Mouse (Mus musculus) kidney, postnatal 14 days (tissue): ENCODE results near the gene Snx3.

Experiments used
- DNase-seq: peaks from one replicate; pipeline ENCODE4 v3.0.0; 2022; ENCODE audit warnings: mixed read lengths

Gene Snx3

DNA sequence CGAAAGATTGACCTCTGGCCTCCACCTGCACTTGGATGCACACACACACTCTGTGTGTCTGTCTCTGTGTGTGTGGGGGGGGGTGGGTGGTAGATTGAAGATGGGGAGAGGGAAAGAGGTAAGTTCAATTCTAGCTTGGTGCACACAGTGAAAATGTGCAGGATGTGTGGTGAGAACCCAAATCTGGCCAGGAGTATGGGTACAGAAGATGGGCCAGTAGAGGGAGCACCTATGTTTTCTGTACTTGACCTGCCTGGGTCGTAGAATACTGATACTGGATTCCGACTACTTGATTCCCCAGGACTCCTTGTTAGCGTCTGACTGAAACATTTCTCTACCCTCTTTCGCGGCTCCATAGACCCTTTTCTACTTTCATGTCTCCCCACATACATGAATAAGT, 8.3 kb downstream of the Snx3 start:
- no peak for DNase-seq

DNA sequence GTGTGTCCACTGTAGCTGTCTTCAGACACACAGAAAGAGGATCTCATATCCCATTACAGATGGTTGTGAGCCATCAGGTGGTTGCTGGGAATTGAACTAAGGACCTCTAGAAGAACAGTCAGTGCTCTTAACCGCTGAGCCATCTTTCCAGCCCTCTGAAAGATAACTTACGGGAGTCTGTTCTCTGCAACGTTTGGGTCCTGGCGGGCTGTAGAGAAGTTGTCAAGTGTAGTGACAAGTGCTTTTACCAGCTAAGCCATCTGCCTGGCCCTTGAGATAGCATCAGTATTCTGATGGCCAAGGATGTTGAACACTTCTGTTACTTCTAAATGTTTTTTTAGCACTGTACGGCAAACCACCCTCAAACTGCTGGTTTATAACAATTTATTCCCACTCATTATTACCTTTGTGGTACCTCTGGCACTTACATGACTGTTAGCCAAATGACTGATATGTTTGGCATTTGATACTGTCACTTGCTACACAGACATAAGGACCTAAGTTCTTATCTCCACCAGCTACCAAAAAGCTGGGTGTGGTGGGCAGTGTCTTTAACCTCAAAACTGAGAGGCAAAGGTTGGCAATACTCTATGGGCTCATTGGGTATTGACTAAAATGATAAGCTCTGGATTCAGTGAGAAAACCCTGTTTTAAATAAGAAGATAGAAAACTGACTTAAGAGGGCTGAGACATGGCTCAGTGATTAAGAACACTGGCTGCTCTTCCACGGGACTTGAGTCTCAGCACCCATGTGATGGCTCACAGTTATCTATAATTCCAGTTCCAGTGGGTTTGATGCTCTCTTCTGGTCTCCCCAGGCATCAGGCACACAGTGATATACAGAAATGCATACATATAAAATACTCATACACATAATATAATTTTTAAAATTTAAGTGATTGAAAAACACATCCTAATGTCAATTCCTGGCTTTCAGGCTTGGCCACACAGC, 9.6 kb downstream of the Snx3 start:
- DNase-seq, result no peak

DNA sequence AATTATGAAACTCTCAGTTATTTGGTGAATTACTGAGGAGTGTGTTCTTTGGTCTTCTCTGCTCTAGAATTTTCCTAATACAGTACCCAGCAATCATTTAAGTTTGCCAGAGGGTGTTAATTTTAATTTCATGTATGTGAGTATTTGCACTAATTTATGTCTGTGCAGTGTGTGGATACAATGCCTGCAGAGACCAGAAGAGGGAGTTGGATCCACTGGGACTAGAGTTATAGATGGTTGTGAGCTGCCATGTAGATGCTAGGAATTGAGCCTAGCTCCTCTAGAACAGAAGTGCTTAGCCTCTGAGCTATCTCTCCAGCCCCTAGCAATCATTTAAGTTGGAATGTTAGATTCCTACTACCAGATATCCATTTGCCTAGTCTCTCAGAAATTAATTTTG, 12.3 kb downstream of the Snx3 start:
- no peak for DNase-seq

DNA sequence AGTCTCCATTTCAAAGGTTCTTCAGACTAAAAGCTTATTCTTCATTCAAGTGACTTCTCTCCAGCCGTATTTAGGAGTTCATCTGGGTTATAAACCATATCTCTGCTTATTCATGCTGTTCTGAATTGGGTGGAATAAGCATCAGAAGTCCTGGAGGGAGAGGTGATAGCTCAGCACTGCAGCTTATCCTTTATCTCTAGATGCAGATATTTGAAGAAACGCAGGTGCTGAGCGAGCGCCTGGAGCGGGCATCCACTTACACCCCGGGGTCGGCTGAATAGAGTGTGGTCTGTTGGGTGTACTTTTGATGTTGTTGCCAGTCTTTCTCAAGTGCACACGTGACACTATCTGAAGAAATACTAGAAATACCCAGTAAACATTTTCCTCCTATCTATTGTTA, 16.5 kb downstream of the Snx3 start:
- no peak for DNase-seq

DNA sequence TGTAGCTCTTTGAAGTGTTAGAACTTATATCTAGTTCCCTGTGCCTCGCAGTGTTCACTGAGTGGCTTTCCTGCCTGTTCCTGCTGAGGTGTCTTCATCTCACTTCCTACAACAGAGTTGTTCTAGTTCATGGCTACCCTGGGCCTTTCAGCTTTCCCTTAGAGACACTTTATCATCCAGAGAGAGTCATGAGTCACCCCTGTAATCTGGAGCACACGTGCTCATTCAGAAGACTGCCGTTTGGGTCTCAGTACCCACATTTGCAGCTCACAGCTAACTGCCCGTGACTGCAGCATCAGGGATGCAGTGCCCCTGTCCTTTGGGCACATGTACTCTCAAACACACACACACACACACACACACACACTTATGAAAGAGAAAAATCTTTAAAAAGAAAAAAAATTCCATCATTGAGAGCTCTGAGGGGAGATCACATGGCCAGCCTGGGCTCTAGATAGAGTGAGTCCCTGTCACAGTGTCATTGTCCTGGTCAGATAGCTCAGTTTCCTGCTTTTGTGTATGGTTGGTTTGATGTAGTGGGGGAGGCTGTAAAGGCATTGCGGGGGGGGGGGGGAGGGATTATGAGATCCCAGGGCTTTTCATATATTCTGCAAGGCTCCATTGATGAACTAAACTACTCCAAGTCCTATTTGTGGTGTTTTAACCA, 19.6 kb downstream of the Snx3 start:
- no peak for DNase-seq

DNA sequence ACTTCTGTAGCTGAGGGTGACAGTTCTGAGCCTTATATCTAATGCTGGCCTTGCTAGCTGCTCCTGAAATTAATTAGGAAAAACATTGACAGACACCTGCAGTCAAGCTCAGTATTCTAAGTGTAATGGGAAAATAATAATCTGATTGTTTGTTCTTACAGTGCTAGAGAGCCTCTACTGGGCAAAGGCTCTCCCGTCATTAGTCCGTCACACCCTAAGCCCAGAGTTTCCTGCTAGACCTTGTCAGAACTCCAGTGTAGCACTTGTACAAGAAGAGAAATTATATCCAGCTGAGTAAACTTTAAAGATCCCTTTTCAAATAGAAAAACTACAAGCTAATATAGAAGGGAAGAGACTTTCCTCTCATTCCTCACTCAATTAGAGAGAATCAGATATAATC, 21.1 kb downstream of the Snx3 start:
- no peak for DNase-seq

DNA sequence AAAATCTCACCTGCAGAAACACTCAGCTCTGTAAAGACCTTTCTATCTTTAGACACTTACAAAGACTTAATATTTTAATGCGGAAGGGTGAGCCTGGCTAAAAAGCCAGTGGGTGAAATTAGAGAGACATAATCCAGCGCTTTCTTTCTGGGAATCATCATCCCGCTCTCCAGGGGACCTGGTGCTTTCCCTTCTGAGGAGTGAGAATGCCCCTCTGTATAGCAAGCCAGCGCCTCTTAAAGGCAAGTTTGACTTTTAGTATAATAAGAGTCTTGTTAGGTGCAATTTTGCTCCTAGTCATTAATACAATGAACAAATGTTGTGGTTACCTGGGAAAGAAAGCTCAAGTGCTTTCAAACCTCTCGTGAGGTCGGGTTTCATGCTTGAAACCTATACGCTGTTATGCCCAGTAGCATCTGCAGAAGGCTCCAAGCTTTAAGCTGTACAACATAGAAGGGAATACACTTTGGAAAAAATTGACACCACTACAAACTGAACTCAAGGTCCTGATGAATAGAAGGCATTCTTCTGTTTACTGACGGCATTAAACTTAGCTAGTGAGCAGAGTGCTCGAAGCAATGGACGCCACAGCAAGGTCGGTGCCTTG, 21.8 kb downstream of the Snx3 start:
- DNase-seq, result no peak

DNA sequence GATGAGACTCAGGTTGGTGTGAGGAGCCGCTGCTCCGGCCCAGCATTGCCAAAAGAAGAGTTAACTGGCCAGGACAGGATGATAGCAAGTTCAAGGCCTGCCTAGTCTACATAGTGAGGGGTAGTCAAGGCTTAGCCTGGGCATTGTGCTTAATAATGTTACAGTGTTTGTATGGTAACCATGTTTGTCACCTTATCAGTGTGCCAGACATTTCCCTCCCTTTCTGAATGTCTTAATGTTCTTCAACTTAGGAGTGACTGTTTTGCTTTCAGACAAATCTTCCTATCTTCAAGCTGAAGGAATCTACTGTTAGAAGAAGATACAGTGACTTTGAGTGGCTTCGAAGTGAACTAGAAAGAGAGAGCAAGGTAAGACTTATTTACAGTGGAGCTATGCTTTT, 23.9 kb downstream of the Snx3 start:
- DNase-seq, result no peak

DNA sequence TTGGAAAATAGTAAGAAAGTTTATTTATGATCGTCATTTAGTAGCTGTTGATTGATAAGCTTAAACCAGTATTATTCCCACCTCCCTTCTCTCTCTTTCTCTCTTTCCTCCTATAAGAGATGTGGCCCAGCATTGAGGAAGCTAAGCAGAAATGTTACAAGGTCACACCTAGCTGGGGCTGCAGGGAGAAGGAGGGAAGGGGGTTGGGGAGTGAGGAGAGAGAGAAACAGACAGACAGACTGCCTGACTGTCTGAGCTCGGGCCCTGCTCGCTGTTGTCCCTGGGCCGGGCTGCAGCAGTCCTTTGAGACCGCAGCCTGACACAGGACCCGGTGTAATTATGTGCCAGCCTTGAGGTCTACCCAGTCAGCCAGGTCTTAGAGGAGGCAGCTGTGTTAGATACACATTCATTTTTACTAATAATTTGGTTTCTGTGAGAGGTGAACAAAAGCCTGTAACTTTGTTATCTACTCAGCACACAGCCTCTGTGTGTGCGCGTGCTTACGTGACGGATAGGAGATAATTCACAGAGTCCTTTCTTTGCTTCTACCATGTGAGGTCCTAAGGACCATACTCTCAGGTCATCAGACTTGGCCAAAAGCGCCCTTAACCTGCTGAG, 32.1 kb downstream of the Snx3 start:
- no peak for DNase-seq

DNA sequence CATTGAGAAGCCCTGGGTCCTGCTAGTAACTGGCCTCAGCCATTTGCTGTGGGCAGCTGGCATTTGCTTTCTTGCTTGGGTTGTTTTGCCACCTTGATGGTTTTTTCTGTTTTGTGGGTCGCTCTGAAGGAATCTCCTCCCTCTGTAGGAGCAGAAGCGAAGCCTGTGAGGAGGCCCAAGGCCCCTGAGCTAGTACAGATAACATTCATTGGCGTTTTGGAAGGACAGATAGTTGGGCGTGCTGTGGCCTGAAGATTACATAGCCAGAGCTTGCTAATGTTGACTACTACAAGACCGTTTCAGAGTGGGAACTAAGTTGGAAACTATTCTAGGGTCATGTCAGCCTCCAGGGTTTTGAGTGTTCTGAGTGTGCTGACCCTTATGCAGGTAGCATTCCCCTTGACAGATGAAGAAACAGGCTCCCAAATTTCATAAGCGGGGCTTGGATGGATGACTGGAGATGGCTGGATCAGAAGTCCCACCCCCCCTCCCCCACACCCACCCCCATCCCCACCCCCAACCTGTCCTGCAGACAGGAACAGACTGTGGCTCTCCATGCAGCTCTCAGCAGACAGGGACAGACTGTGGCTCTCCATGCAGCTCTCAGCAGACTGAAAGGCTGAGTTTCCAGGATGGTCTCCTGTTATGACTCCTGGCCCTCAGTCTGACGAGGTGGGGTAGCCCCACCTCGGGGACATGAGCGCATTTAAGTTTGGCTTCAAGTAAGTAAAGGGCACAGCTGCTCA, 35.9 kb downstream of the Snx3 start:
- no peak for DNase-seq

DNA sequence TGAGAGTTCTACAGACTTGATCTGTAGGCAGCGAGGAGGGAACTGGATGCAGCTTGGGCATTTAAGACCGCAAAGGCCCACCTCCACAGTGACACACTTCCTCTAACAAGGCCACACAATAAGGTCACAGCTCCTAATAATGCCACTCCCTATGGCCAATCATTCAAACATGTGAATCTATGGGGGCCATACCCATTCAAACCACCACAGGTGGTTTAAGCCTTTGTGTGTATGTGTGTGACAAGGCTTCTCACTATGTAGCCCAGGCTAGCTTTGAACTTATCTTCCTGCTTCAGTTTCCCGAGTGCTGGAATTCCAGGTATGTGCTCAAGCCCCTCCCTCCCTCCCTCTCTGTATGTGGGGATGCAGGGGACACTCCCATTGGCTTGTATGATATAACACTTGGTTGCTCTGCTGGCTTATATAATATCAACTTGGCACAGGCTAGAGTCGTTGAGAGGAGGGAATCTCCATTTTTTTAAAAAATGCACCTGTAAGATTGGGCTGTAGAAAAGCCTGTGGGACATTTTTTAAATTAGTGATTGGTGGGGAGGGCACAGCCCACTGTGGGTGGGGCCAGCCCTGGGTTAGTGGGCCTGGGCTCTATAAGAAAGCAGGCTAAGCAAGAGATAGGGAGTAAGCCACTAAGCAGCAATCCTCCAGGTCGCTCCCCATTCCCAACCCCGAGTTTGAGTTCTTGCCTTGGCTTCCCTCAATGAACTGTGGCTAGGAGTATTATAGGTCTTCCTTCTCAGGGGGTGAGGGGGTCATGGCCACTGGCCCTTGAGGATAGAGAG, 44.1 kb downstream of the Snx3 start:
- no peak for DNase-seq

DNA sequence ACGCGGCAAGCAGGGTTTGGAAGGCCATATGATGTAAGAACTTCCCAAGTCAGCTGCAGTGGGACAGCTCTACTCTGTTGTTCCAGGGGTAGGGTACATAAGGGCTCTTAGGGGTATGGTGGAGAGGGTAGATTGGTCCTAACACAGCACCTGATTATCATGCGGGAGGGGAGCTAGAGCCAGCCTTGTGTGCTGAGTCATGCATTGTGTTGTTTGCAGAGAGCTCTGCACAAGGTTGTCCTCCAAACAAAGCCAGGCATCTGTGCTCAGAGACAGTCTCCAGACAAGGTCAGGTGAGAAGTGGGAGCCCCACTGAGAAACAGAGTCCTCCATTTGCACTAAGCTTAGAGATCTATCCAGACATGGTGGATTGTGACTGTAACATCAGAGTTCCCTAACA, 44.7 kb downstream of the Snx3 start:
- no peak for DNase-seq

DNA sequence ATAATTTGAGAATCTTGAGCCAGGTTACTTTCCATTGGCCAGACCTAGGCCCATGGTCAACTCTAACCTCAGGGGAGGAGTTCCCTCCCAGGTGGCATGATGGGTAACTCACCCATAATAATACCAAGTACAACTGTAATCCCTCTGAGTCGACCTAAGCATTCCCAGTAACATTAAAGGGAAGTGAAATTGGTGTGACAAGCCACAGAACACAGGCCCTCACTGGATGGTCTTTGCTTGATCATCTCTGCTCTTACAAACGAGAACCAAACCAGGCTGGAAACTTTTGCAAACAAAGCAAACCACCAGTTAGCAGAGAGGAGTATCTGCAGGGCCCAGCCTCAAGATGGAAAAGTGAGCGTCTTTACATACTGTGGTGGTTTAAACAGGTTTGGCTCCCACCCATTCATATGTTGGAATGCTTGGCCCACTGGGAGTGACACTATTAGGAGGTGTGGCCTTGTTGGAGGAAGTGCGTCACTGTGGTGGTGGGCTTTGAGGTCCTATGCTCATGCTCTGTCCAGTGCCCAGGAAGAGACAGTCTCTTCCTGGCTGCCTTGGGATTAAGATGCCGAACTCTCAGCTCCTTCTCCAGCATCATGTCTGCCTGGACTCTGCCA, 57.9 kb downstream of the Snx3 start:
- no peak for DNase-seq

DNA sequence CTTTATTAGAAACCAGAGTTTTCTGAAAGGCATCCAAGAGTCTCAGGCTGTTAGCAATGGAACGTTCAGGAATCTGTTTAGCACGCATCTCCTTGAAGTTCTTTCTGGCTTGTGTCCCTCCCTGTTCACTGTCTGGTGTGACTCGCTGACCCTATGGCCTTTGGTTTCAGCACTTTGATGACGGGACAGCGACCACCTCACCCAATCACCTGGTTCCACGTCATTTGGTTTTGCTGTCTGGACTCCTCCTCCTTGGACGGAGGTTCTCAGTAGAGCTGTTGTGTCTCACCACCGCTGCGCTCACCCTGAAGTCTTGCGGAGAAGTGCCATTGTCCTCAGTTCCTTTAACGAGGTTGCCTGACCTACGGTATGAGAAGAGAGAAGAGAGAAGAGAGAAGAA, 60.4 kb downstream of the Snx3 start:
- peak; percentile 39 for DNase-seq

DNA sequence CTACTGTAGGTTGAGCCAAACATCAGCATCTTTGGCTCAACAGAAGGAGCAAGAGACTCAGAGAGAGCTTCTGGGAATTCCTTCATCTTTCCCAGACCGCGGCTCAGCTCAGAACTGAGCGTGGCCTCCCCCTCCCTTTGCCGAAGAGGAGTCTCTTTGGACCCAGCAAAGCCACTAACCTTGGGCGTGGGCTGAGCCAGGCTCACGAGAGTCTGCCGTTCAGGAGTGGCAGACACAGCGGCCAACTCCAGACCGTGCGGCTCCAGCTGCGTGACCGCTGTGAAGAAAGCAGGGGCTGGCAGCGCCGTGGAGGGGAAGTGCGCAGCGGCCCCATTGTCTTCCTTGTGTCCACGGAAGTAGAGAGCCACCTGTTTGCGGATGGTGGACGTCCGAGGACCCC, 70.7 kb downstream of the Snx3 start:
- DNase-seq, result no peak

DNA sequence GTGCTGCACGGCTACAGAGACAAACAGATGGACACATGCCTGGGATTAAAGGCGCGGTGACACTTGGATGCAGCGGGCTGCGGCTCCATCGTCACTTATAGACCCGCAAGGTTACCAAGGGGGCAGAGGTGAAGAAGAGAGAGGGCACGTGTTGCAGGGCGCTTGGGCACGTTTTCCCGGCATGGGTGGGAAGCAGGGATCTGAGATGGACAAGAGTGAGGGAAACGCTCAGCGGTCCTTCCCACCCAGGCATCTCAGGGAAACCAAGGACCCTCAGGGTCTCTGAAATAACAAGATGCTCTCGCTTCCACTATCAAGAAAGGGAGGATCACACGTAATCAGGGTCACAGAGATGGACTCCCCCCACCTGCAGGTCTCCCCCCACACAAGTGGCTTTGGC, 71.1 kb downstream of the Snx3 start:
- no peak for DNase-seq

DNA sequence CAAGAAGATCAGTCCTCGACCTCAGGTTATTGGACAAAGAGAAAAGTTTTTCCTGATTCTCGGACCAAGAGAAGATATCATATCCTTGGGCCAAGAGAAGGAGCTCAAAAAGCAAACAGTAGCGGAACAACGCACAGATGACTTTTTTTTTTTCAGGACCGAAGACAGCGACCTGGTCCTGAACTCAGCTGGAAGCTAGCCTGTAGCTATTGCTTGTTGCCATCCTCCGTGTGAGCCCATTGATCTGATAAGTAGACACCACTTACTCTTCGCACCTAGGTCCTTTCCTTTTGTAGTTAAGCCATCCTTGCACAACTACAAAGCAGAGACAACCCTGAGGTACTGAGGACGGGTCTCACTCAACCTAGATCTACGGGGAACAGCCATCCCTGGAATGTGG, 72.8 kb downstream of the Snx3 start:
- DNase-seq, result no peak

DNA sequence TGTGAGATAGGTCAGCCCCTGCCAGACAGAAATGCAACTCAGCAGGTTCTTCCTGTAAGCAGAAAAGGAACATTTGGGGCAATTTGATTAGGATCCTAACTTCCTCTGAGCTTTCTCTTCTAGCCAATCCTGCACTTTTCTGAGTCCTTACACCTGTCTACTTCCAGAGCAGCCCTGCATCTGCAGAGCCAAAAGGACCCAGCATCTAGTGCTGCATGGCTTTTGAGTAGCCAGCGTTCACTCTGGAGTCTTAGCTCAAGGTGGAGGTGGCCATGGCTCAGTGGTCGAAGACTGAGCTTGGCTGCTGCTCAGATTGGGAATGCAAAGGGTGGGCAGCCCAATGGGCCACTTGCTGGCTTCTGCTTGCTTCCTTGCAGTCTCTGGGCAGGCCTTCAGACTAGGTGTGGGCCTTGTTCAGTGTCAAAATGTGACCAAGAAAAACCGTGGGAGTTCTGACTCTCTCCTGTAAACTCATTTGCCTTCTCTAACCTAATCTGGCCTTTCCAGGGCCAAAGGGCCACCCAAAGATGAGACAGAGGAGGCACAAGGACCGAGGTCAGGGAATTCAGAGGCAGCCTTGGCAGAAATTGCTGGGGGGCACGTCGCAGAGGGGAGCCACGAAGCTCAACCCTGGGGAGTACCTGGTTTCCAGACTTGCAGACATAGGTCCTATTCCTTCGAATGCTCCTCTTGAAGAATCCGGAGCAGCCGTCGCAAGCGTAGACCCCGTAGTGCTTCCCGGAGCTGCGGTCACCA, 75.9 kb downstream of the Snx3 start:
- no peak for DNase-seq

DNA sequence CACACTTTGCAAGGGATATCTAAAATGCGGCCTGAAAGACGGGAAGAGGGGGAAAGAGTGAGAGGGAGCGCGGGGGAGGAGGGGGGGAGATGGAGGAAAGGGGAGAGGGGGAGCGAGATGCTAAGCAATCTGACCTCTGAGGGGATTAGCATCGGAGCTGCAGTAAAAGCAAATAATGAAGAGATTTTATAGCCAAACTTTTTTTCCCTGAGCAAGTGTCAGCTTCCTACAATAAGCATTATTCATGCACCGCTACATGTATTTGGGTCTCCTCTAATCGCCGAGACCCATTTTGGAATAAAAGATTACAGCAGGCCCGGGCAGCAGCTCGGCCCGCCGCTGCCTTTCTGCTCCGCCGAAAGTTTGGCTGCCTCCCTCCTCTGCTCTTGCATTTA, 76.4 kb downstream of the Snx3 start:
- DNase-seq, result no peak

DNA sequence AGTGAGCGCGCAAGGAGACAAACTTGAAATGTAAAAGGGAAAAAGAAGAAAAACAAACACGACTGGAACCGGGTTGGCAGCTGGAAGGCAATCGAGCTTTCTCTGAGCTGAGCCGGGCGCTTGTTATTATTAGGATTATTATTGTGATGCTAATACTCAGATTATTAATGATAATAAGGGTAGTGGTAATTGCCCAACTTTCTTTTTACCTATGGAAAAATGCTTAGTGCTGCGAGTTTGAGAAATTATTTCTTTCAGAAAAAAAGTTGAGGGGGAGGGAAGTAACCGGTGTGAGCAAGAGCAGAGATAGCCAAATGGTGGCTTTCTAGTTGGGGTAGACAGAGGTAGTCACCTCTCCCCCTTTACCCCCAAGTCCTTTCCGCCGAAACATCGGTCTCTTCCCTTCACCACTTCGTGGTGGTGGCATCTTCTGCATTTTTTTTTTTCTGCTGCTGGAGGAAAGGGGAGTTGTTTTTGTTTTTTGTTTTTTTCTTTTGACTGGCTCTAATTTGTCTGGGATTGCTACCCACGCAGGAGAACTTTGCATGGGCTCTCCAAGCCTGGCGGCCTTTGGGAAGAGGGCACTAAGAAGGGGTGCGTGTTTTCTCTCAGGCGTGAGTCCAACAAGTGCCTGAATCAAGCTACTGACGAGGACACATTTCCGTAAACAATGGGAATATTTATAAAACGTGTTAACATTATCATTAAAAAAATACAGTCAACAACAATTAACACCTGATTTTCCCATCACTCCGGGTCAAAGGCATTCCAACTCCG, 77.1 kb downstream of the Snx3 start:
- DNase-seq, result no peak
